Mouse (Mus musculus) ES-E14 (cell line): ENCODE measurements around the gene Agmat.

Experiments
- HCFC1 ChIP-seq: IDR thresholded peaks from 2 replicates; pipeline ENCODE4 v1.6.1; 2012; ENCODE audit warnings: low read length, inconsistent platforms, borderline replicate concordance; ENCODE audit not compliant: insufficient read depth
- MAFK ChIP-seq: IDR thresholded peaks from 2 replicates; pipeline ENCODE4 v1.6.1; 2014; ENCODE audit warnings: mild to moderate bottlenecking, low read depth, low read length, inconsistent platforms; ENCODE audit not compliant: insufficient read depth
- ZC3H11A ChIP-seq: IDR thresholded peaks from 2 replicates; pipeline ENCODE4 v1.6.1; 2012; ENCODE audit warnings: low read depth, mild to moderate bottlenecking, inconsistent platforms, low read length, borderline replicate concordance
- ZNF384 ChIP-seq: IDR thresholded peaks from 2 replicates; pipeline ENCODE4 v1.6.1; 2012; ENCODE audit warnings: low read depth, low read length, inconsistent platforms

GRCm38 (mm10) chr4:141781201-141781985 is 34.9 kb downstream of the Agmat start:
- TF ChIP-seq ZNF384 = no peak
- TF ChIP-seq HCFC1 = no peak
- TF ChIP-seq MAFK = no peak
- TF ChIP-seq ZC3H11A = no peak
